Mouse (Mus musculus) liver, adult 2 months (tissue): Measurements from ENCODE around the gene Thada.

ENCODE experiments used
- CTCF ChIP-seq: fragments of 200-500 bp; IDR thresholded peaks from 2 replicates; pipeline ENCODE4 v1.5.1; 2011; ENCODE audit warnings: low read depth, low read length, control low read depth
- POLR2A ChIP-seq: fragments of 200-500 bp; IDR thresholded peaks from 2 replicates; pipeline ENCODE4 v1.6.1; 2011; ENCODE audit warnings: low read length, control low read depth; ENCODE audit not compliant: insufficient read depth; ENCODE audit errors: extremely low read depth

GRCm38 (mm10) chr17:84420276-84420639 lies 45.7 kb downstream of the Thada start:
- TF ChIP-seq CTCF (no peak), POLR2A (no peak)
